Mouse (Mus musculus): ENCODE data around the gene Vmn1r13.
"Not testable (repeated sequence)": the region's sequence is repeated elsewhere in the genome, so short reads cannot be mapped to it uniquely, and the experiment has no call there.

Gene Vmn1r13

DNA sequence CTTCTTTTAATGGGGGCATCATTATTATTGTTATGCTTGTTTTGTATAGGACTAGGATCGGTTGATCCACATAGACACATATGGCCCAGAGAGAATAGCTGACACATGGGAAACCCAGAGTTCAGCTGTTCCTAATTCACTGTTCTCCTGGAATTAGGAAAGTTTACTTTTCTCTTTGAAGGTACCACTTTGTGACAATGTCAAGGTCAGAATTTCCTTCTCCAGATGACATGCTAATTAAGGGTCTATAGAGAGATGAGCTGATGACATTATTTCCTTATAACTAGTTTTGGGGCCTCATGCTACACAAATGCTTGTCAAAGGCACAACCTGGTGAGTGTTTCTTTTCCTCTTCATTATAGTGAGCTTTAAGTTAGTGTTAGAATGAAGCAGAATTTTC is at the start of gene Vmn1r13:
Gene Vmn1r13 (plus strand): TSS at position 301 of the 400 bp plus-strand sequence.
- DNase-seq (ENCODE audit: low spot score in 2 of 2) = not testable (repeated sequence)

DNA sequence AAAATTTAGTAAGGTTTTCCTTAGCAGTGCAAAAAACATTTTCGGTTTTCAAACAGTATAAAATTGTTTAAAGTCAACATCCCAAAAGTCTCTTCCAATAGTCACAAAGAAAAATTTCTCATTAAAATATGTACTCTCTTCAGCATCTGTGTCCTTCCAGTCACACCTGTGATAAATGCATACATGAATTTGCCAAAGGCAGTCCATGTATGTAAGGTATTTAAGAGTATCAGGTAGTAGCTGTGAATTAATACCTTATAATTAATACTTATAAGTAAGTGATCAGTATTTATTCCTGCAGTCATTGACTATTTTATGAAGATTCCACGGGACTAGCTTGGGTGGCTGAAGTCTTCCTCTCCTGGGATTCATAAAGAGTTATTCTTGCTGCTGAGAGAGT is 46.5 kb upstream of the Vmn1r13 start, which contains the start of gene Vmn1r12:
Gene Vmn1r12 (plus strand): TSS at position 301 of the 400 bp plus-strand sequence.
- no peak for DNase-seq (ENCODE audit: low spot score in 2 of 2)

DNA sequence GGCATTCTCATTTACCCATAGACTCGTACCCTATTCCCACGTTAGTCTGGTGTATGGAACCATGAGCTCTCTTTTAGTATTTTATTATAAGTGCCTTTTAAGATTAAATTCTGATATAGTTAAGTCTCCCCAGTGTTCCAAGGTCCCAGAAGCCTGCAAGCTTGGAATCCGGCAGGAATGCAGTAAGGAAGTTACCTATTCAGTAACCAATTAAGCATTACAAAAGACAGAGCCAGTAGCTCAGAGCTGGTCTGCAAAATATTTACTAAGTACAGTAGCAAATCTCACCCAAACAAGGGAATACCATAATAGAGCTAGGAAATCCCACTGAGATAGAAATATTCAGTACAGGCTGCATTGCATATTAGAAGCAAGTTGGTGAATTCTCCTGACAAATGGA is 13.1 kb upstream of the Vmn1r13 start:
- not testable (repeated sequence) for DNase-seq (ENCODE audit: low spot score in 2 of 2)

DNA sequence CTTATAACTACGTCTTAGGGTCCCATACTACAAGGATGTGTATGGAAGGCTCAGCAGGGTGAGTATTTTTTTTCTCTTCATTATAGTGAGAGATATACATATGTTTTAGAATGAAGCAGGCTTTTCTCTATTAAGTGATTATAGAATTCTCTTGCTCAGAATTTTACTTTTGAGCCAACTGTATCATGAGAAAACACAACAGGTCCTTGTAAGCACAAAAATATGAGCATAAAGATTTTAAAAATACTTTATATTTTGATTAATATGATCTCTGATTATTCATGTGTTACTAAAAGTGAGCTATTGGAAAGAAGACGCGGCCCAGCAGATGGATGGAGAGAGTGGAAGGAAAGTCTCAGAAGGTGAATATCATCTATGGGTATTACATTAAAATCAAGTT is 28.3 kb downstream of the Vmn1r13 start, which contains the start of gene Vmn1r14:
Gene Vmn1r14 (plus strand): TSS at position 301 of the 400 bp plus-strand sequence.
- DNase-seq (ENCODE audit: low spot score in 2 of 2) = no peak

DNA sequence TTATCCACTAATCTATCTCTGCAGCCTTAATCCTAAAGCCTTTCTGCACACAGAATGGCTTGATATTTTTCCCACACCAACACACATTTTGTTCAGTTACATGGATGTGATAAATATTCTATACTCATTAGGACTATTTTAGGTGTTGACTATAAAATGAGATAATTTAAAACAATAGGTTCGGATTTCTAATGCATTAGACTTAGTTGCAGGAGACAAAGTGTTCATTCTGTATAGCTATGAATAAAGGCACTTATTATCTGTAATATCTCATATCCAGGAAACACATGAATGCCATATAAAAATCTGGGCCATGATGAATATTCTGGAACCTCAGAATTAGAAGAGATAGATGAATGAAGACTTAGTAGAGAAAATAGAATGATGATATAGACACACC is 54.6 kb downstream of the Vmn1r13 start, which contains the start of gene Vmn1r15:
Gene Vmn1r15 (plus strand): TSS at position 301 of the 400 bp plus-strand sequence.
- no peak for DNase-seq (ENCODE audit: low spot score in 2 of 2)

DNA sequence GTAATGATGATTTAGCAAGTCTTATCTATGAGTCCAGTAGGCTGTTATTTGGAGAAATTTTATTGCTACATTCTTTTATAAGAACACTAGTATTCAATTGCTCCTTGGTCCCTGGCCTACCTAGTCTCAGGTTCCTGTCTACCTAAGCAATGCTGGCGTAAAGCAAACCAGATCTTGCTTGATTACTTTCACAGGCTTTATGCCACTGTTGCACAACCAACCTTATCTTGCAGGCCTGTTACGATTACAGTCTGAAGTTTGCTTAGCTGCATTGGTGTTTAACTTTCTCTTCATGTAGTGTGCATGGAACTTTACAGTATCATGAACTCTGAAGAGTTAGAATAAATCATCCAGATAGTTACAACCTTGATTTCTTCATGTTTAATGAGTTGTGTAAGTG is 57.9 kb downstream of the Vmn1r13 start:
- no peak for DNase-seq (ENCODE audit: low spot score in 2 of 2)
